Mouse (Mus musculus): ENCODE results near the gene Golga1.

DNA sequence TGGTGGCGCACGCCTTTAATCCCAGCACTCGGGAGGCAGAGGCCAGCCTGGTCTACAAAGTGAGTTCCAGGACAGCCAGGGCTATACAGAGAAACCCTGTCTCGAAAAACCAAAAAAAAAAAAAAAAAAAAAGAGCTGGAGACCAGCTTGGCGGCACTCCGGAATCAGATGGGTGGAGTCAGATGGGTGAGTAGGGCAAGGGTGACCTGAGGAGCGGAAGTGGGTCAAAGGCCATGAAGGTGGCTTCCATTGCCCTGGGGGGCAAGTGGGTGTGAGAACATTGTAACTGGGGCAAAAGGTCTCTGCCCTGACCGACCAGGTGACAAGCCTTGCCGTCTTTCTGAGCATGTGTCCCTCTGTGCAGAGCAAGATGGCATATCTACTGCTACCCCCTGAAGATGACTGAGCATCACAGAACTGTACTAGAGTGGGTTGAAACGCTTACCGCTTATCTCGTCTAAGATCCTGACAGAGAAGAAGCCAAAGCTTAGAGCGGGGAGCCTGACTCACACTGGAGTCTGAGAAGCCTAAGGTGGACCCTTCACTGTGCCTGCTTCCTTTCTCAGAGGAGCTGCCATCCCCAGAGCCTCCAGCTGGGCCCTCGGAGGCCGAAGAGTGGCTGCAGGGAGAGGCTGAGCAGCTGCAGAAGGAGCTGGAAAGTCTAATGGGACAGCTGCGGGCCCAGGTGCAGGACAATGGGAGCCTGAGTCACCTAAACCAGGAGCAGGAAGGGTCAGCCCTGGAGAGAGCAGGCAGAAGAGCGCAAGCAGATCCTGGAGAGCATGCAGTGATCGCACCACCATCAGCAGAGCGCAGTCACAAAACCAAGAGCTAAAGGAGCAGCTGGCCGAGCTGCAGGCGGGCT, 89.2 kb downstream of the Golga1 start:
- TF ChIP-seq CTCF (IDR thresholded peaks at IDR 0.05; ENCODE audit: borderline replicate concordance, insufficient read depth, low read length) (no peak), POLR2A (IDR thresholded peaks at IDR 0.05; ENCODE audit: low read depth, low read length) (no peak)
